Mouse (Mus musculus) adrenal gland, adult 2 months (tissue): ENCODE results near the gene Mcfd2. TPM values are rescaled to one million over a fixed set of nuclear protein-coding genes. Genes with fewer than 3 reads are reported as not detected.
"Not testable (repeated sequence)": the region's sequence is repeated elsewhere in the genome, so short reads cannot be mapped to it uniquely, and the experiment has no call there.

ENCODE experiments used
- DNase-seq: peaks from one replicate; pipeline ENCODE4 v3.0.0; 2021
- long read RNA-seq: library from polyadenylated mRNA; stranded (forward); transcript quantifications from one replicate; pipeline ENCODE4 v2.0.0, GENCODE M21; 2021
- polyA plus RNA-seq: library from polyadenylated mRNA; depleted of rRNA; stranded (reverse); fragments of >200 nt; gene quantifications from 2 replicates; pipeline ENCODE4 v1.2.3, GENCODE M21; 2012; rRNA removed
- total RNA-seq, 2 experiments: library from RNA; stranded (reverse); gene quantifications; 2 replicates each; pipeline ENCODE4 v1.2.3; 2021

Gene Mcfd2
- total RNA-seq: 100 to 1,000 TPM; 232 to 255 TPM
- 178 and 211 TPM in 2 replicates for polyA plus RNA-seq
- long read RNA-seq, transcript Mcfd2-201 (4 exons, 2,038 nt): major isoform, 88 of 156 reads
- long read RNA-seq, transcript Mcfd2-206 (5 exons, 603 nt): minor isoform, 14 of 156 reads
- long read RNA-seq, transcript Mcfd2-204 (5 exons, 2,017 nt): minor isoform, 13 of 156 reads
- long read RNA-seq, partial matches to known transcripts: 3 of 156 reads
- long read RNA-seq, other reads (novel, unspliced or antisense): 36 of 156 reads

GRCm38 (mm10) chr17:87265792-87266186 is at the start of gene Mcfd2:
Gene Mcfd2, minus strand, starts transcription at chr17:87265935.
- DNase-seq: peak; percentile 98

- peak; percentile 92 for DNase-seq
Measured at GRCm38 (mm10) chr17:87315021-87315531, 49.3 kb upstream of the Mcfd2 start.

GRCm38 (mm10) chr17:87314530-87314946 is 48.8 kb upstream of the Mcfd2 start:
- peak; percentile 49 for DNase-seq

- no peak for DNase-seq
Measured at GRCm38 (mm10) chr17:87314121-87314520, 48.4 kb upstream of the Mcfd2 start.

- DNase-seq: no peak
Measured at GRCm38 (mm10) chr17:87312924-87313870, 47.5 kb upstream of the Mcfd2 start.

- no peak for DNase-seq
Measured at GRCm38 (mm10) chr17:87312351-87312750, 46.6 kb upstream of the Mcfd2 start.

- no peak for DNase-seq
Measured at GRCm38 (mm10) chr17:87310497-87310896, 44.8 kb upstream of the Mcfd2 start.

GRCm38 (mm10) chr17:87309073-87309788 is 43.5 kb upstream of the Mcfd2 start:
- DNase-seq: no peak

GRCm38 (mm10) chr17:87306746-87307145 is 41.0 kb upstream of the Mcfd2 start:
- no peak for DNase-seq

GRCm38 (mm10) chr17:87305065-87305464 is 39.3 kb upstream of the Mcfd2 start:
- DNase-seq: no peak

- DNase-seq: peak; percentile 68
Measured at GRCm38 (mm10) chr17:87304151-87304894, 38.6 kb upstream of the Mcfd2 start.

- DNase-seq: peak; percentile 69
Measured at GRCm38 (mm10) chr17:87302014-87302794, 36.5 kb upstream of the Mcfd2 start.

GRCm38 (mm10) chr17:87301607-87302006 is 35.9 kb upstream of the Mcfd2 start:
- not testable (repeated sequence) for DNase-seq

GRCm38 (mm10) chr17:87300340-87300739 is 34.6 kb upstream of the Mcfd2 start:
- no peak for DNase-seq

- peak; percentile 53 for DNase-seq
Measured at GRCm38 (mm10) chr17:87298944-87299343, 33.2 kb upstream of the Mcfd2 start.

GRCm38 (mm10) chr17:87296701-87297100 is 31.0 kb upstream of the Mcfd2 start:
- not testable (repeated sequence) for DNase-seq

- DNase-seq: no peak
Measured at GRCm38 (mm10) chr17:87295738-87296137, 30.0 kb upstream of the Mcfd2 start.

- no peak for DNase-seq
Measured at GRCm38 (mm10) chr17:87293125-87293524, 27.4 kb upstream of the Mcfd2 start.

GRCm38 (mm10) chr17:87291782-87292181 is 26.0 kb upstream of the Mcfd2 start:
- DNase-seq: no peak

- no peak for DNase-seq
Measured at GRCm38 (mm10) chr17:87291037-87291436, 25.3 kb upstream of the Mcfd2 start.

GRCm38 (mm10) chr17:87289367-87289766 is 23.6 kb upstream of the Mcfd2 start:
- DNase-seq: no peak
